Mouse (Mus musculus) ovary, postnatal 10 days (tissue): ENCODE data around the gene Kcnq5.
"Not testable (repeated sequence)": the region's sequence is repeated elsewhere in the genome, so short reads cannot be mapped to it uniquely, and the experiment has no call there.

Experiments
- DNase-seq: peaks from one replicate; pipeline ENCODE4 v3.0.0; 2022; ENCODE audit warnings: low spot score

Gene Kcnq5

GRCm38 (mm10) chr1:21838534-21838933, 123.2 kb downstream of the Kcnq5 start:
- no peak for DNase-seq

GRCm38 (mm10) chr1:21837387-21837786, 124.4 kb downstream of the Kcnq5 start:
- DNase-seq, result no peak

GRCm38 (mm10) chr1:21836337-21836736, 125.4 kb downstream of the Kcnq5 start:
- no peak for DNase-seq

- DNase-seq, result no peak
Measured at GRCm38 (mm10) chr1:21829909-21830455, 131.8 kb downstream of the Kcnq5 start.

- no peak for DNase-seq
Measured at GRCm38 (mm10) chr1:21820066-21820630, 141.6 kb downstream of the Kcnq5 start.

GRCm38 (mm10) chr1:21805064-21805463, 156.7 kb downstream of the Kcnq5 start:
- DNase-seq, result no peak

GRCm38 (mm10) chr1:21804477-21804866, 157.3 kb downstream of the Kcnq5 start:
- DNase-seq, result no peak

- no peak for DNase-seq
Measured at GRCm38 (mm10) chr1:21803751-21804476, 157.8 kb downstream of the Kcnq5 start.

GRCm38 (mm10) chr1:21780746-21781145, 181.0 kb downstream of the Kcnq5 start:
- DNase-seq, result no peak

- no peak for DNase-seq
Measured at GRCm38 (mm10) chr1:21777560-21777959, 184.2 kb downstream of the Kcnq5 start.

- DNase-seq, result no peak
Measured at GRCm38 (mm10) chr1:21773931-21774330, 187.8 kb downstream of the Kcnq5 start.

- no peak for DNase-seq
Measured at GRCm38 (mm10) chr1:21770494-21770893, 191.2 kb downstream of the Kcnq5 start.

GRCm38 (mm10) chr1:21749297-21749696, 212.4 kb downstream of the Kcnq5 start:
- no peak for DNase-seq

GRCm38 (mm10) chr1:21729131-21729530, 232.6 kb downstream of the Kcnq5 start:
- DNase-seq, result no peak

- not testable (repeated sequence) for DNase-seq
Measured at GRCm38 (mm10) chr1:21723231-21723630, 238.5 kb downstream of the Kcnq5 start.

GRCm38 (mm10) chr1:21721246-21721645, 240.5 kb downstream of the Kcnq5 start:
- DNase-seq, result no peak

- no peak for DNase-seq
Measured at GRCm38 (mm10) chr1:21714816-21715215, 246.9 kb downstream of the Kcnq5 start.

GRCm38 (mm10) chr1:21712711-21713110, 249.0 kb downstream of the Kcnq5 start:
- DNase-seq, result no peak

GRCm38 (mm10) chr1:21690458-21690857, 271.3 kb downstream of the Kcnq5 start:
- no peak for DNase-seq

GRCm38 (mm10) chr1:21688918-21689317, 272.8 kb downstream of the Kcnq5 start:
- DNase-seq, result no peak

- DNase-seq, result no peak
Measured at GRCm38 (mm10) chr1:21684444-21684843, 277.3 kb downstream of the Kcnq5 start.

GRCm38 (mm10) chr1:21676805-21677204, 284.9 kb downstream of the Kcnq5 start:
- DNase-seq, result no peak

- DNase-seq, result no peak
Measured at GRCm38 (mm10) chr1:21660840-21661239, 300.9 kb downstream of the Kcnq5 start.

- no peak for DNase-seq
Measured at GRCm38 (mm10) chr1:21650820-21651219, 310.9 kb downstream of the Kcnq5 start.
